Mouse (Mus musculus): ENCODE results near the gene Sp4.

DNA sequence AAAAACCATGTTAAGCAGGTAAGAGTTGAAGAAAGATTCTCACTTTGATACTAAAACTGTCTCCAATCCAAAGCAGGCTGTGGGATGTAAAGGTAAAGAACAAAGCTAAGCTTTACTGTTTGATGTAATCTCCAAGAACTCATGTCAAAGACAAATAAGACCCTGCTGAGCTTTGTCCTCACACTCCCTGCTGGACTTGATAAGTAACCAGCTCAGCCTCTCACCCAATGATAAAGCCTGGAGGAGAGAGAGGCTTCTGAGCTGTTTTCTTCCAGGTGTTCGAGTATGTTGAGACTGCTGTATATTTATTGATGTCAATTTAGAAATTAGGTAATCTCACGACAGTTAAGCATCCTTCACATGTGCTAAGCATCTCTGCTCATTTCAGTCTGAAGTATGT, 113.6 kb downstream of the Sp4 start:
- TF ChIP-seq CTCF (IDR thresholded peaks at IDR 0.05; ENCODE audit: insufficient read depth, low read length) (no peak), POLR2A (IDR thresholded peaks at IDR 0.05; ENCODE audit: borderline replicate concordance, extremely low read depth, low read depth, low read length) (no peak)
